Mouse (Mus musculus) liver, embryonic 16.5 days (tissue): ENCODE data around the gene Fkbp15. TPM values are rescaled to one million over a fixed set of nuclear protein-coding genes. Genes with fewer than 3 reads are reported as not detected.

Experiments used
- polyA plus RNA-seq: library from polyadenylated mRNA; unstranded; fragments of >200 nt; fragmentation: Nextera tagmentation; extraction: Ambion mirVana; gene quantifications from 2 replicates; pipeline ENCODE4 v1.2.1, GENCODE M21; 2015

Fkbp15 gene
- polyA plus RNA-seq, 1 experiment from 2014 or later = 15.9 TPM

Other genes starting within 250 kb of the Fkbp15 start
- not detected in 2 replicates for gene Mup21, start 209.7 kb downstream of the Fkbp15 start, polyA plus RNA-seq
- 0.47 and 0.64 TPM in 2 replicates for gene Zfp37, start 129.5 kb downstream of the Fkbp15 start, polyA plus RNA-seq
- gene Slc31a2, start 98.0 kb downstream of the Fkbp15 start, polyA plus RNA-seq = 9.7 and 10.7 TPM in 2 replicates
- 60.4 and 63.7 TPM in 2 replicates for gene Slc31a1, start 179 bp upstream of the Fkbp15 start, polyA plus RNA-seq
- 52.4 and 55.5 TPM in 2 replicates for gene Cdc26, start 48.1 kb upstream of the Fkbp15 start, polyA plus RNA-seq
- 8.4 and 9.8 TPM in 2 replicates for gene Prpf4, start 48.2 kb upstream of the Fkbp15 start, polyA plus RNA-seq
- not detected in 2 replicates for gene Rnf183, start 74.7 kb upstream of the Fkbp15 start, polyA plus RNA-seq
- 0.48 and 0.70 TPM in 2 replicates for gene Wdr31, start 110.3 kb upstream of the Fkbp15 start, polyA plus RNA-seq
- gene Bspry, start 119.5 kb upstream of the Fkbp15 start, polyA plus RNA-seq = 0.15 and 0.27 TPM in 2 replicates
- gene Hdhd3, start 142.9 kb upstream of the Fkbp15 start, polyA plus RNA-seq = 9.0 and 9.5 TPM in 2 replicates
- gene Alad, start 159.4 kb upstream of the Fkbp15 start, polyA plus RNA-seq = 516 and 530 TPM in 2 replicates
- 44.8 and 48.9 TPM in 2 replicates for gene Pole3, start 164.5 kb upstream of the Fkbp15 start, polyA plus RNA-seq
- 0.06 TPM in 2 replicates for gene 4933430I17Rik, start 164.8 kb upstream of the Fkbp15 start, polyA plus RNA-seq
- 5.5 and 7.0 TPM in 2 replicates for gene Rgs3, start 199.3 kb upstream of the Fkbp15 start, polyA plus RNA-seq